Mouse (Mus musculus) forebrain, postnatal 0 days (tissue): ENCODE results near the gene Atf7. TPM values are rescaled to one million over a fixed set of nuclear protein-coding genes. Genes with fewer than 3 reads are reported as not detected.

Experiments
- ATAC-seq: fragments of 200-750 bp; cut with Nextera tagmentation; 2 replicates; pipeline ENCODE4 v1.8.0; 2017; ENCODE audit warnings: mild to moderate bottlenecking, moderate library complexity
- DNase-seq: peaks from one replicate; pipeline ENCODE4 v3.0.0-alpha.2; 2015
- H3K27ac ChIP-seq: fragments of 300-500 bp; sonication (generic); 2 replicates; pipeline ENCODE4 v1.5.1; 2014; ENCODE audit warnings: low read depth, mild to moderate bottlenecking, antibody characterized with exemption, low read length, moderate library complexity, mixed read lengths
- H3K27me3 ChIP-seq: fragments of 300-500 bp; sonication (generic); 2 replicates; pipeline ENCODE4 v1.6.1; 2014; ENCODE audit warnings: mild to moderate bottlenecking, low read length, mixed read lengths; ENCODE audit not compliant: insufficient read depth
- H3K36me3 ChIP-seq: fragments of 300-500 bp; sonication (generic); 2 replicates; pipeline ENCODE4 v1.6.1; 2014; ENCODE audit warnings: mild to moderate bottlenecking, moderate library complexity; ENCODE audit not compliant: insufficient read depth
- H3K4me1 ChIP-seq: fragments of 300-500 bp; sonication (generic); 2 replicates; pipeline ENCODE4 v1.6.1; 2014; ENCODE audit warnings: antibody characterized with exemption; ENCODE audit not compliant: insufficient read depth
- H3K4me2 ChIP-seq: fragments of 300-500 bp; sonication (generic); 2 replicates; pipeline ENCODE4 v1.6.1; 2014; ENCODE audit warnings: low read depth, mild to moderate bottlenecking, moderate library complexity
- H3K4me3 ChIP-seq: fragments of 300-500 bp; sonication (generic); 2 replicates; pipeline ENCODE4 v1.5.1; 2014; ENCODE audit warnings: low read depth, low read length, mixed read lengths
- H3K9ac ChIP-seq: fragments of 300-500 bp; sonication (generic); 2 replicates; pipeline ENCODE4 v1.6.1; 2014; ENCODE audit warnings: mild to moderate bottlenecking
- H3K9me3 ChIP-seq: fragments of 300-500 bp; sonication (generic); 2 replicates; pipeline ENCODE4 v1.6.1; 2016; ENCODE audit warnings: low read length
- CTCF ChIP-seq: sonication (generic); IDR thresholded peaks from 2 replicates; pipeline ENCODE4 v1.5.1; 2016; ENCODE audit warnings: antibody characterized with exemption, control low read depth, low read depth
- WGBS: fragments of 180-500 bp; shearing (Covaris S2); extraction: QIAGEN DNeasy Blood & Tissue Kit; methylation state at CpG from one replicate; pipeline ENCODE4 v1.1.7; 2014; 5-methylcytosine and 5-hydroxymethylcytosine counted together
- polyA plus RNA-seq: library from polyadenylated mRNA; unstranded; fragments of >200 nt; fragmentation: Nextera tagmentation; extraction: Ambion mirVana; gene quantifications from 2 replicates; pipeline ENCODE4 v1.2.1, GENCODE M21; 2015
- total RNA-seq: library from RNA; depleted of rRNA; stranded (reverse); fragments of >200 nt; gene quantifications from 2 replicates; pipeline ENCODE4 v1.2.3, GENCODE M21; 2014

Gene Atf7
- total and polyA plus RNA-seq, 2 experiments from 2014 or later: 9.9 to 10.2 TPM

GRCm38 (mm10) chr15:102557580-102557979 is 67.7 kb downstream of the Atf7 start:
- Histone ChIP-seq H3K27ac (0 out of 2 replicates have a peak overlapping the region, but pooled peaks have one; percentile 21), H3K36me3 (peaks cover 29% of the 10 kb centered on the region), H3K27me3 (no peaks in the 10 kb centered on the region), H3K4me3 (no peak overlapping the region), H3K9me3 (no peaks in the 10 kb centered on the region), H3K4me1 (no peaks in the 10 kb centered on the region), H3K4me2 (no peak overlapping the region), H3K9ac (no peak overlapping the region)
- ATAC-seq (no peak), DNase-seq (no peak)
- peak; percentile 47 for TF ChIP-seq CTCF

DNA sequence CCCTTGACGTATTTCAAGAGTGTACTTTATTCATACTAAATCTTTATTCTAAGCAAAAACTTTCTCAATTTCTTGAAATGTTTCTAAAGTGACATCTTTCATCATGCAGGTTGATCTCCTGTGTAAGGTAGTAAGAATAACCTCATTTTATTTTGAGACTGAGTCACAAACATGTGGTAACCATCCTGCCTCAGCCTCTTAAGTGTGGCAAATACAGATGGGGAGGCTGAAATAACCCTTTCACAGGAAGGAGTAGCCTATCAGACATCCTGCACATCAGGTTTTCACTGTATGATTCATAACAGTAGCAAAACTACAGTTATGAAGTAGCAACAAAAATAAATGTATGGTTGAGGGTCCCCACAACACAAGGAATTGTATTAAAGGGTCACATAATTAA is 69.7 kb downstream of the Atf7 start:
- no peak overlapping the region for H3K4me3 ChIP-seq
- TF ChIP-seq CTCF: no peak
- ATAC-seq: no peak
- DNase-seq: no peak
- peaks cover 38% of the 10 kb centered on the region for H3K36me3 ChIP-seq
- 91% methylated on average over 1 of the region's 1 CpGs for WGBS
- H3K27me3 ChIP-seq: no peaks in the 10 kb centered on the region
- no peaks in the 10 kb centered on the region for H3K9me3 ChIP-seq
- H3K9ac ChIP-seq: no peak overlapping the region
- H3K4me1 ChIP-seq: no peaks in the 10 kb centered on the region
- no peak overlapping the region for H3K27ac ChIP-seq
- no peak overlapping the region for H3K4me2 ChIP-seq

DNA sequence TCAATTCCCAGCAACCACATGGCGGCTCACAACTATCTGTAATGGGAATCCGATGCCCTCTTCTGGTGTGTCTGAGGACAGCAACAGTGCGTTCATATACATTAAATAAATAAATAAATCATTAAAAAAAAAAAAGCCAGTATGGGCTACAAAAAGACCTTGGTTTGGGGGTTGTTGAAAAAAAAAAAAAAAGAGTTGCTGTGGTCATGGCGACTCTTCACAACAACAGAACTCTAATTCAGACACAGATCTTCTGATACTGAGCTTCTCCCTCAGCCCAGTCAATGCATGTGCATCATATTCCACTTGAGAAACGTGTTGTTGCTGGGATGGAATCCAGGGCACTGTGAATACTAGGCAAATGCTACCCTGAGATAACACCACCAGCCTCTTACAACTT is 72.7 kb downstream of the Atf7 start:
- H3K27me3 ChIP-seq: no peaks in the 10 kb centered on the region
- 93% methylated on average over 5 of the region's 5 CpGs for WGBS

DNA sequence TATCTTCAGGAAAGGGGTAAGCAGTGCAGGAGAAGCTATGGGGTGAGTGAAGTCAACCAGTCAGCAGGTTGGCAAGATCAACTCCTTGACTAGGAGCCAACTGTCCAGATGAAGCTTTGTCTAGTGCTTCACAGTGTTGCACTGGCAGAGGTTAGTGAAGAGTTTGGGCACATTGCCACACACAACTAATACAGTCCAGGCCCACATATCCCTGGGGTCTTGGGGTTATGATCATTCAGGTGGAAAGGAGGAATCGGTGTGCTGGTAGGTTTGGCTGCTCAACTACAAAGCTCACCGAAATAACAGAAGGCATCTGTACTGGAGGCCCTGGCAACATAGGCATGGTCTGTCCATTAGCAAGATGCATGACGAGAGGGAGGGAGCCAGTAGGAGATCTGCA is 77.8 kb downstream of the Atf7 start:
- Histone ChIP-seq H3K9me3 (no peaks in the 10 kb centered on the region), H3K4me1 (0 out of 2 replicates have a peak, but pooled peaks cover 4% of the 10 kb centered on the region), H3K4me2 (no peak overlapping the region), H3K27ac (peak overlapping the region; percentile 72), H3K9ac (no peak overlapping the region), H3K36me3 (peaks cover 46% of the 10 kb centered on the region), H3K4me3 (no peak overlapping the region), H3K27me3 (no peaks in the 10 kb centered on the region)
- no peak for TF ChIP-seq CTCF
- 57% methylated on average over 3 of the region's 3 CpGs for WGBS
- ATAC-seq (peak; percentile 27; the same call in 1 of the 2 replicates), DNase-seq (peak; percentile 47)

More for the DNA sequence above, 72.7 kb downstream of the Atf7 start:
- no peak for ATAC-seq
- no peak for TF ChIP-seq CTCF
- H3K9me3 ChIP-seq: no peaks in the 10 kb centered on the region
- H3K4me1 ChIP-seq: no peaks in the 10 kb centered on the region
- no peak overlapping the region for H3K27ac ChIP-seq
- H3K4me3 ChIP-seq: no peak overlapping the region
- H3K4me2 ChIP-seq: no peak overlapping the region
- peaks cover 50% of the 10 kb centered on the region for H3K36me3 ChIP-seq
- H3K9ac ChIP-seq: no peak overlapping the region
- no peak for DNase-seq

DNA sequence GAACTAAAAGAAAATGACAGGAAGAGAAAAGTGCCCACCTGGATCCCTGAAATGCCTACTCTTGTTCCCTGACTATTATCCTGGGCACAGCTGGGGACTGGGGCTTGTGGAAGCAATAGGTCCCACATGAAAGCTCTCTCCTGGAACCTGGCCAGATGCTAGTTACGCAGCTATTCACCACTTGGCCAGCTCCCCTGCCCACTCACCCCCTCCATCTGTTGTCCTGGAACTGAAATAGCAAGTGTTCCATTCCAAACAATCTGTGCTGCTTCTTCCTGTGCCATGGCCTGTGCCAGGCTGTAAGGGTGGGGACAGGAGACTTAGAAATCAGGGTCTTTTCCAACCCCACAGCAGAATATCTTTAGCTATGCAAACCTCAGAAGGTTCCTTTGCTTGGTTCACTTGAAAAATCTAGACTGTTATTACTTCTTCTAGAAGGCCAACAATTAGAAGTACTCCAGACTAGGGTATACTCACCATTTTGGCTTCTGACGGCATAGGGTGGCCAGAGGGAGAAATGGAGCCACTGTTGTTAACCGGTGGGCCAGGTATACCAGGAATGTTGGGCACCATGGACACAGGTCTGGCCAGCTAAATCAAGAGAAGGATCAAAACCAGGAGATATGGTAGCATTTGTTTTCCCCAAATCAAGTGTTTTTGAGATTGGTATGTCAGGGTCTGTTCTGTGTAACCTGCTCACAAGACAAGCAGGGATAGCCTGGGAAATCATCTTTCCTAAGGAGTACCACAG is 78.4 kb downstream of the Atf7 start:
- no peaks in the 10 kb centered on the region for H3K9me3 ChIP-seq
- TF ChIP-seq CTCF: peak; percentile 6; the same call in 1 of the 2 replicates
- no peak overlapping the region for H3K4me3 ChIP-seq
- no peak overlapping the region for H3K9ac ChIP-seq
- H3K27ac ChIP-seq: peak overlapping the region; percentile 72
- no peak overlapping the region for H3K4me2 ChIP-seq
- WGBS: 47% methylated on average over 3 of the region's 3 CpGs
- DNase-seq: peak; percentile 79
- peak; percentile 83 for ATAC-seq
- no peaks in the 10 kb centered on the region for H3K27me3 ChIP-seq
- H3K36me3 ChIP-seq: peaks cover 40% of the 10 kb centered on the region; the same call in 1 of the 2 replicates
- 0 out of 2 replicates have a peak, but pooled peaks cover 4% of the 10 kb centered on the region for H3K4me1 ChIP-seq

DNA sequence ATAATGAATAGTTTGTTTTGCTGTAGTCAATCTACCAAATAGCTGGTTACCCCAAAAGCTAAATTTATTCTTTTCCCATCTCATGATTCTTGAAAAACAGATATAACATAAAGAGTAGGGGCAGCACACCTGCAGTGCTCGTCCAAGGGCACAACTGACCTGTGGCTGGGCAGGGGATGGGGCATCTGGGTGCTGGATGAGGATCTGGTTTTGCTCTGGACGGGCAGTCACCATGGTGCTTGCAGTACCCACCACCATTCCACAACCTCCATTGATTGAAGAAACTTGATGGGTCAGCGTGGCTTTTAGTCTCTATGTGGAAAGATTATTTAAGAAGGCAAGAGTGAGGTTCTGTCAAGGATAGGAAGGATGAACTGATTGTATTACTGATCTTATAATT is 79.0 kb downstream of the Atf7 start:
- no peak for ATAC-seq
- 77% methylated on average over 3 of the region's 3 CpGs for WGBS
- peak overlapping the region; percentile 72 for H3K27ac ChIP-seq
- DNase-seq: no peak
- no peak overlapping the region for H3K4me2 ChIP-seq
- no peaks in the 10 kb centered on the region for H3K27me3 ChIP-seq
- no peak overlapping the region for H3K9ac ChIP-seq
- no peaks in the 10 kb centered on the region for H3K9me3 ChIP-seq
- 0 out of 2 replicates have a peak, but pooled peaks cover 4% of the 10 kb centered on the region for H3K4me1 ChIP-seq
- no peak for TF ChIP-seq CTCF
- no peak overlapping the region for H3K4me3 ChIP-seq
- peaks cover 38% of the 10 kb centered on the region; the same call in 1 of the 2 replicates for H3K36me3 ChIP-seq

- H3K27me3 ChIP-seq: no peaks in the 10 kb centered on the region
- 69% methylated on average over 4 of the region's 4 CpGs for WGBS
- H3K4me2 ChIP-seq: no peak overlapping the region
- no peaks in the 10 kb centered on the region for H3K9me3 ChIP-seq
- H3K36me3 ChIP-seq: peaks cover 45% of the 10 kb centered on the region
- H3K9ac ChIP-seq: no peak overlapping the region
- 0 out of 2 replicates have a peak, but pooled peaks cover 4% of the 10 kb centered on the region for H3K4me1 ChIP-seq
- DNase-seq (no peak), ATAC-seq (no peak)
- no peak for TF ChIP-seq CTCF
- no peak overlapping the region for H3K4me3 ChIP-seq
- H3K27ac ChIP-seq: no peak overlapping the region
Observed at GRCm38 (mm10) chr15:102544801-102545200, 80.5 kb downstream of the Atf7 start.
